Mouse (Mus musculus): ENCODE measurements at regions not wholly inside any gene's neighbourhood (a gene's known extent, or its start where the extent isn't known, plus 50 kb on each side); places are given as distances from the start of the nearest gene placed in this dataset.
A peak's percentile ranks its signal among the peaks of the same experiment; 100 is the strongest.

DNA sequence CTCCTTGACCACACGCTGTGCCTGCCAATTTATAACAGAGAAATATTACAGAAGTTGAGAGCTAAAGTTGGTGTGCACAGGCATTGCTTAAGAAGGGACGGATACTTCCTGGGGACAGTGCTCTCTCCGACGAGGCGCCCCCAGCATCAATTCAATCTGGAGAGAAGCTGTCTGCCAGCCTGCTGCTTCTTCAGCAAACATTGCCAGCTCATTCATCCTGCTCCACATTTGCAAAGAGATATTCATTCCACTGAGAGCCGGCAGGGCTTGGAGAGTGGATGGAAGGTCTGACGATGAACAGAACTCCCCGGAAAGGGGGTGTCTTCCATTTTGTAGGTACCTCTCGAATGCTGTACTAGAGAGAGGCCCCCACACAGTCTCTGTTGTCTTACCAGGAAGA, 70.0 kb upstream of the Igfbp7 start:
- no peak for DNase-seq

- DNase-seq = no peak
Measured at GRCm38 (mm10) chr5:77473896-77474486, 66.2 kb upstream of the Igfbp7 start.

DNA sequence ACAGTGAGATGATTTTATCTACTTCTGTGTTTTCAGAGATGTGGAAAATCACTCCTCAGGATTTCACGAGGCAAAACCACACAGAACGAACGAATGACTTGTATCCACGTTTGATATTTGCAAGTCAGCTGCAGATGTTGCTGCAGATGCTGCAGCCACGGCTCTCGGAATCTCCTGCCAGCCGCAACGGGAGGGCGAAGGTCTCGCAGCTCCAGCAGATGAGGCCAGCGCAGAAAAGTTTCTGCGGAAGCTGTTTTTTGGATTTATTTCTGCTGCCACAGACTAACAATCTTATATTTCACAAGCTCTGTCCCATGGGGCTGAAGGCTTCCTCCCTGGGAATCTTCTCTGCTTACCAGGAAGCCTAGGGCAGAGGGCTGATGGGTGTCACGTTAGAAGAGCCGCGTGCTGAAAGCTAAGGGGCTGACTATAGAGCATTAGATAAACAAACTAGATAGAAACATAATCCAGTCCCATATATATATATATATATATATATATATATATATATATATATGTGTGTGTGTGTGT, 61.5 kb upstream of the Igfbp7 start:
- peak; percentile 33 for DNase-seq

DNA sequence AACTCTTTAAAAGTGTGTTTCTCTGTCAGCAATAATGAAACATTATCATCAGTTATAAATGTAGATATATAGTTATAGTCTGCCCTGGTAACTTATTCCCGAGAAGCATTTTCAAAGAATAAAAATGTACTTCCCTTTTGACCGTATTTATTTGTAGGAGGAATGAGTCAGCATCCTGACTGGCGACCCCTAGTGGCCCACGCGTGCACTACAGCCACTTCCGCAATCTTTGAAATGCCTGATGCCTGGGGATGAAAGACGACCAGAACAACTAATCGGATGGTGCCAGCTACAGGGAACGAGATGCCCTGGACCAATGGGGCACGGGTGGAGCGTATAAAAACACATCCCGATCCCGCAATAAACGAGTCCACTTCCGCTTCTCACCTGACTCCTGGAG, 60.6 kb upstream of the Igfbp7 start:
- peak; percentile 75 for DNase-seq

- peak; percentile 80 for DNase-seq
Measured at GRCm38 (mm10) chr5:77464851-77465548, 57.2 kb upstream of the Igfbp7 start.

DNA sequence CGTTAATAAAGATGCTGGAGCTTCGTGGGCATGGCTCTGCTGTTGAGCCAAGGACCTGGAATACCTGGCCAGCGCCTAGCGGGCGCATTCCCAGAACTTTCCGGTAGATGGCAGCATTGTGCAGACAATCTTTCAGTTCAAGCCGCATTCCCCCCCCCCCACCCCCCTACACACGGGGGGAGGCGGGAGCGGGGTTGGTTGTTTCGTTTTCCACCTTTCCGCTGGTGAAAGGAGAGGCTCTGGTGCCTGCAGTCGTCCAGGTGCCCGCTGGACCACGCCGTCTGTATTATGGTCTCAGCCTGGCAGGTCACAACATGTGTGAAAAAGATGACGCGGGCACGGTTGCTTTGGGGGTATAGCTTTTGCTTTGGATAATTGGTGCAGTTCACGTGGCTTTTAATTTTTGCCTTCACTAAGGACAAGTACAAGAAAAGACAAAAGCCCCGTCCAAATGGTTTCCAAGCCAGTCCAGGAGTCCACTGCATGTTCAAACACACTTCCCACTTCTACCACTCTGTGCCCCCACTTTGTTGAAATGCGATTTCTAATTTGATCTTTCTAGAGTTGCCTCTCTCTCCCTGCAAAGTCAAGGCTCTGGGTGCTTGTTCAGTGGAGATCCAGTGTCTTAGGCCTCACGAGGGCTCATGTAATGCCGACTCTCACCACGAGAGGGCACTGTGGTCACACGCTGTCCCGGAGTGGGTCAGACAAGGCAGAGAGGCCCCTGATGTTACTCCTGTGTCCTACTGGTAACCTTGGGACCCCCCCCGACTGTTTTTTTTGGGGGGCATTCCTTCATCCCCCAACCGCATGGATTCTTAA, 52.3 kb upstream of the Igfbp7 start:
- DNase-seq = peak; percentile 94

Measured in kidney, postnatal 14 days (tissue).